Mouse (Mus musculus): ENCODE data around the gene Gapt. TPM values are rescaled to one million over a fixed set of nuclear protein-coding genes. Genes with fewer than 3 reads are reported as not detected.

The Gapt gene
- total RNA-seq, 2 experiments from 2014 or later, result not detected

DNA sequence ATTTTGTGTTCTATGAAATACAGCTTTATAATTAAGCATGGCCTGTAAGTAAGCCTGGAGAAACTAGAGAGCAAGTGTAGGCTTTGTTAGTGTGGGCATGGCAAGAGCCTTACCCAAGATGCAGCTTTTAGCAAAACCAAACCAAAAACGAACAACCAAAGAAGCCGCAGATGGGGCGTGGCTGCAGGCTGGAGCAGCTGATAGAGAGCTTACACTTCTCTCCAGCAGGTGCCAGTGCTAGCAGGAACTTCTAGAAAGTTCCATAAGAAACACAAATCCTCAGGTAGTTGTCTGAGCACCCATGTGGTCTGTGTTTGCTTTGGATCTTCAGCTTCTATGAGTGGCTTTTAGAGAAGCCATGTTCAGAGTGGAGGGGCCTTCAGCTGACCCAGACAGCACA is 9.5 kb upstream of the Gapt start:
- DNase-seq, result no peak
- intact Hi-C loops (cut with DNase I), result loop anchor here (5.0 kb wide), 1 partner anchor 444 kb away; no protein-coding TSS in a partner anchor

- no peak for DNase-seq
- intact Hi-C loops (cut with DNase I), result loop anchor here (1.0 kb wide), 1 partner anchor 13 kb away; no protein-coding TSS in a partner anchor
Measured at GRCm38 (mm10) chr13:110363722-110364121, 6.7 kb upstream of the Gapt start.

DNA sequence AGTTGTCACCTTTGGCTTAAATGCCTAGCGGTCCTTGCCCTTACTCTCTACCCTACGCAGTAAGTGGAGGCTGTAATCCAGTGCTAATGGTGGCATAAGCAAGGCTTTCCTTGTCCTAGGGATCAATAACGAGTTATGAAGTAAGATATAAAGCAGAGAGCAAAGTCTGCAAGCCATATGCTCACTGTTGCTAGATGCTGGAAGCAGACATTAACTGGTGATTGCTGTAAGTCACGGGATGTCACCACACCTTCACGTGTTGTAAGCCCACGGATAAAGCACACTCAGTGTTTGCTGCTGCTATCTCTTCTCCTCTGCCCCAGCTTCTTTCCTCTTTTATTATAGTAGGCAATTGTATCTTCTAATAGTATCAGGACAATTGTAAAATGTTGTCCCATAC is 5.9 kb downstream of the Gapt start:
- intact Hi-C loops (cut with DNase I), result no loop called here

DNA sequence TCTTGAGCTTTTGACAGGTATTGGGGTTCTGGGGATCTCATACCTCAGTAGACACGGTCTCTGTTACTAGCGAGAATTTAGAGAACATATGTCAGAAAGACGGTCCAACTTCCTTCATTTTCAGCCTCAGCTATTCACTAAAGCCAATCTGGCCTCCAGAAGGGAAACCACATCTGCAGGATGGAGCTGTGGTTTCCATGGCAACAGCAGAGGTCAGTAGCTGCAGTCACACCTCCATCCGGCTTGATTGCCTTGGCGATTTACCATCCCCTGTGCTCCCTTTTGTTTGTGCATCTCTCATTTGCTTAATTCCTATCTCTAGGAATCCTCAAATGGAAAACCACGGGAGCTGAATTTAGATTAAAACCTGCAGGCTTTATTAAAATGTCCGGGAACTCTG is 10.3 kb downstream of the Gapt start:
- intact Hi-C loops (cut with DNase I), result no loop called here
- no peak for DNase-seq

More for the DNA sequence above, 5.9 kb downstream of the Gapt start:
- DNase-seq, result no peak

- no peak for DNase-seq
- intact Hi-C loops (cut with DNase I), result no loop called here
Measured at GRCm38 (mm10) chr13:110342602-110343001, 14.4 kb downstream of the Gapt start.

GRCm38 (mm10) chr13:110332958-110333597 is 23.9 kb downstream of the Gapt start:
- intact Hi-C loops (cut with DNase I), result no loop called here

DNA sequence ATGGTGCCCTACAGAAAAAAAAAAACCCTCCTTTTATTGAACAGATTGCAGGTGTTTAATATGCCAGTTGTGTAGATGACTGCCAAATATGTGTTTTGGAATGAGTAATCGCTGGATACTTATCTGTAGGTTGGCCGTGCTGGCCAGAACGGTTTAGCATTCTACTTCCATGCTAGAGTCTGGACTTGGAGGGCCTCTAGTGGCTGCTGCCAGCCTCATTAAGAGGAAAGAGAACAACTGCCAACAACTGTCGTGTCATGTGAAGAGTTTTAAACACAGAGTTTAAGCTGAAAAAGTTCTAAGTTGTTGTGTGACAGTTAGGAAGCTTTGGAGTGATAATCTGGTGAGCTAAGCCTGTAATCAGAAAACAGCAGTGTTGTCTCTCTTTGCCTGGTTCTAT is 38.3 kb downstream of the Gapt start:
- peak; percentile 20 to 26 for DNase-seq
- intact Hi-C loops (cut with DNase I), result loop anchor here (5.0 kb wide), 1 partner anchor 256 kb away; no protein-coding TSS in a partner anchor

More at GRCm38 (mm10) chr13:110332958-110333597, 23.9 kb downstream of the Gapt start:
- DNase-seq, result no peak

GRCm38 (mm10) chr13:110307188-110307587 is 49.8 kb downstream of the Gapt start:
- no peak for DNase-seq
- intact Hi-C loops (cut with DNase I), result no loop called here

Other genes with a start within 250 kb of the Gapt start
- gene Rab3c, start 76.2 kb downstream of the Gapt start, total RNA-seq (2021), result under 1 TPM; 0.24 to 0.25 TPM
- 10 to 100 TPM; 71.4 to 75.3 TPM for gene Plk2, start 37.8 kb upstream of the Gapt start, total RNA-seq (2021)